Mouse (Mus musculus) liver, adult 2 months (tissue): ENCODE results near the gene 4930539E08Rik. TPM values are rescaled to one million over a fixed set of nuclear protein-coding genes. Genes with fewer than 3 reads are reported as not detected.

ENCODE experiments used
- DNase-seq: peaks from one replicate; pipeline ENCODE4 v3.0.0-alpha.2; 2011; ENCODE audit warnings: low read depth, low spot score; ENCODE audit errors: extremely low read depth
- H3K27ac ChIP-seq: fragments of 200-500 bp; replicated peaks from 2 replicates; pipeline ENCODE4 v1.5.1; 2012; ENCODE audit warnings: low read depth, mild to moderate bottlenecking, control low read depth, inconsistent platforms, low read length; ENCODE audit not compliant: insufficient read depth
- H3K27me3 ChIP-seq: fragments of 200-500 bp; 2 replicates; pipeline ENCODE4 v1.6.1; 2012; ENCODE audit warnings: mild to moderate bottlenecking, moderate library complexity, low read length, inconsistent platforms; ENCODE audit not compliant: control insufficient read depth, insufficient read depth
- H3K36me3 ChIP-seq: fragments of 200-500 bp; 2 replicates; pipeline ENCODE4 v1.6.1; 2012; ENCODE audit warnings: low read length, inconsistent platforms; ENCODE audit not compliant: control insufficient read depth, insufficient read depth
- H3K4me1 ChIP-seq: fragments of 200-500 bp; 2 replicates; pipeline ENCODE4 v1.6.1; 2011; ENCODE audit warnings: low read length; ENCODE audit not compliant: control insufficient read depth, insufficient read depth
- H3K4me3 ChIP-seq: fragments of 200-500 bp; 2 replicates; pipeline ENCODE4 v1.5.1; 2011; ENCODE audit warnings: low read depth, mild to moderate bottlenecking, control low read depth, low read length, moderate library complexity; ENCODE audit not compliant: insufficient read depth
- H3K79me2 ChIP-seq: fragments of 200-500 bp; 2 replicates; pipeline ENCODE4 v1.6.1; 2012; ENCODE audit warnings: inconsistent platforms, mild to moderate bottlenecking, low read length, moderate library complexity; ENCODE audit not compliant: control insufficient read depth, insufficient read depth
- H3K9ac ChIP-seq: fragments of 200-500 bp; 2 replicates; pipeline ENCODE4 v1.6.1; 2012; ENCODE audit warnings: low read depth, mild to moderate bottlenecking, control low read depth, inconsistent platforms, low read length
- CTCF ChIP-seq: fragments of 200-500 bp; IDR thresholded peaks from 2 replicates; pipeline ENCODE4 v1.5.1; 2011; ENCODE audit warnings: low read depth, low read length, control low read depth
- POLR2A ChIP-seq: fragments of 200-500 bp; IDR thresholded peaks from 2 replicates; pipeline ENCODE4 v1.6.1; 2011; ENCODE audit warnings: low read length, control low read depth; ENCODE audit not compliant: insufficient read depth; ENCODE audit errors: extremely low read depth
- WGBS: fragments of 180-500 bp; shearing (Covaris S2); methylation state at CpG from one replicate; pipeline ENCODE4 v1.1.7; 2018; 5-methylcytosine and 5-hydroxymethylcytosine counted together
- polyA plus RNA-seq: library from polyadenylated mRNA; depleted of rRNA; stranded (reverse); fragments of >200 nt; gene quantifications from 2 replicates; pipeline ENCODE4 v1.2.3, GENCODE M21; 2012
- total RNA-seq: library from RNA; depleted of rRNA; stranded (reverse); fragments of >200 nt; gene quantifications from 2 replicates; pipeline ENCODE4 v1.2.3, GENCODE M21; 2014

The 4930539E08Rik gene
- total and polyA plus RNA-seq, 2 experiments: 0.09 to 0.10 TPM

DNA sequence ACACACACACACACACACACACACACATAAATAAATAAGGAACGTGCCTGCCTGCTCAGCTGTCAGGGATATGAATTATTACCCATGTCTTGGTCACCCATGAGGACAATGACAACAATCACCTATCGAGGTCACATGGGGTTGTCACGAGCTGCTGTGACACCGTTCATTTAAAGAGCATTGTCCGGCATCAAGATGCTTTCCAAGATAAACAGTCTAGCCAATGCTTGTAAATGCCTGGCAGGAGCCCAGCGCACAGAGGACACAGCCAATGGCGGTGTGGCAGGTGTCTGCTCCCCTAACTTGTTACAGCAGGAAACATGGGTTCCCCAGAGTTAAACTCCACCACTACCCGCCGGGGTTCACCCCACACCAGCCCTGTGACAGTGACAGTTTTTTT, 12.9 kb upstream of the 4930539E08Rik start:
- H3K9ac ChIP-seq: no peak overlapping the region
- H3K79me2 ChIP-seq: no peaks in the 10 kb centered on the region
- peak; percentile 69 for DNase-seq
- no peaks in the 10 kb centered on the region for H3K36me3 ChIP-seq
- TF ChIP-seq CTCF (no peak), POLR2A (no peak)
- H3K27ac ChIP-seq: no peak overlapping the region
- WGBS: 31% methylated on average over 9 of the region's 9 CpGs
- no peak overlapping the region for H3K4me3 ChIP-seq
- H3K27me3 ChIP-seq: no peaks in the 10 kb centered on the region
- H3K4me1 ChIP-seq: peaks cover 4% of the 10 kb centered on the region; the same call in 1 of the 2 replicates

DNA sequence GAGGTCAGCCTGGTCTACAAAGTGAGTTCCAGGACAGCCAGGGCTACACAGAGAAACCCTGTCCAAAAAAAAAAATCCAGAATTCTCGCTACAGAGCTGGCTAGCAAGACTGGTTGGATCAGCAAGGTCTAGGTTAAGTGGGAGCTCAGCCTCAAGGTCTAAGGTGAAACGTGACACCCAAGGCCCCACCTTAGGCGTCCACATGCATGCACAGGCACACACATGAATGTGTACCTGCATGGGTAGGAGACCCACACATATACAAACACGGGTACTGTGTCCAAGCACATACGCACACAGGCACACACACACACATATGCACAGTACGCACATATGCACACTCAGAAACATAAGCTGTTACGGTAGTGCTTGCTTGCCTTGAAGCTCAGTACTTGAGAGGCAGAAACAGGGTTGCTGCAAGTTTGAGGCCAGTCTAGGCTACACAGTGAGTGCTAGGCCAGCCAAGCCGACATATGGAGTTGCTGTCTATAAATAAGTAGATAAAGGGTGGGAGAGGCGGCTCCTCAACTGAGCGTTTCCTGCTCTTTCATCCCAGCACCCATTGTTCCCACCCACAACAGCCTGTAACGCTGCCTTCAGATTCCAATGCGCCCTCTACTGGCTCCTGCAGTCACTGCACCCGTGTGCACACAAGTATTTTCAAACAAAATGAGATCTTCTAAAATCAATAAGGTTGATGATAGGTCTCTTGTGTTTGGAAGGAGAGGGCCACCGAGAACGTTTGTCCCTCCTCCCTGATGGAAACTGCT, 11.9 kb upstream of the 4930539E08Rik start:
- DNase-seq: peak; percentile 65
- Histone ChIP-seq H3K4me3 (no peak overlapping the region), H3K79me2 (no peaks in the 10 kb centered on the region), H3K27me3 (no peaks in the 10 kb centered on the region), H3K9ac (no peak overlapping the region), H3K27ac (no peak overlapping the region), H3K36me3 (no peaks in the 10 kb centered on the region), H3K4me1 (peaks cover 4% of the 10 kb centered on the region; the same call in 1 of the 2 replicates)
- TF ChIP-seq CTCF: peak; percentile 90
- no peak for TF ChIP-seq POLR2A
- 50% methylated on average over 15 of the region's 15 CpGs for WGBS

DNA sequence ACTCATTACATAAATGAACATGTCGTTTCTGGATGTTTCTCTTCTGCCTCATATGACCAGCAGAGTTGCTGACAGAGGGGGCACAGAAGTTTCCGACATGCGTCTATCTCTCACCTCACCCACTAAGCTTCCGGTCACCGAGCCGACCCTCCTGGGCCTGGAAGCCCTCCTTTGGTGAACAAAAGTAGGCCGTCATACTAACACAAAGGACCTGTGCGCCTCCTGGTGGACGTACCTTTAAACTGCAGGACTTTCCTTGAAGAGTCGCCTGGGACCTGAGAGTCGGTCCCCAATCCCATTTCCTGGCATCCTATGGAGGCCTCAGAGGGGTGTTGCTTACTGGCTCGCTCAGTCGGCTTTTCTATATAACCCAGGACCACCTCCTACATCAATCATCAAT, 11.3 kb upstream of the 4930539E08Rik start:
- no peak for TF ChIP-seq POLR2A
- TF ChIP-seq CTCF: peak; percentile 78
- WGBS: 13% methylated on average over 13 of the region's 13 CpGs
- H3K4me1 ChIP-seq: peaks cover 4% of the 10 kb centered on the region; the same call in 1 of the 2 replicates
- no peak overlapping the region for H3K9ac ChIP-seq
- no peak overlapping the region for H3K4me3 ChIP-seq
- H3K36me3 ChIP-seq: no peaks in the 10 kb centered on the region
- peak; percentile 50 for DNase-seq
- no peaks in the 10 kb centered on the region for H3K27me3 ChIP-seq
- no peak overlapping the region for H3K27ac ChIP-seq
- H3K79me2 ChIP-seq: no peaks in the 10 kb centered on the region

DNA sequence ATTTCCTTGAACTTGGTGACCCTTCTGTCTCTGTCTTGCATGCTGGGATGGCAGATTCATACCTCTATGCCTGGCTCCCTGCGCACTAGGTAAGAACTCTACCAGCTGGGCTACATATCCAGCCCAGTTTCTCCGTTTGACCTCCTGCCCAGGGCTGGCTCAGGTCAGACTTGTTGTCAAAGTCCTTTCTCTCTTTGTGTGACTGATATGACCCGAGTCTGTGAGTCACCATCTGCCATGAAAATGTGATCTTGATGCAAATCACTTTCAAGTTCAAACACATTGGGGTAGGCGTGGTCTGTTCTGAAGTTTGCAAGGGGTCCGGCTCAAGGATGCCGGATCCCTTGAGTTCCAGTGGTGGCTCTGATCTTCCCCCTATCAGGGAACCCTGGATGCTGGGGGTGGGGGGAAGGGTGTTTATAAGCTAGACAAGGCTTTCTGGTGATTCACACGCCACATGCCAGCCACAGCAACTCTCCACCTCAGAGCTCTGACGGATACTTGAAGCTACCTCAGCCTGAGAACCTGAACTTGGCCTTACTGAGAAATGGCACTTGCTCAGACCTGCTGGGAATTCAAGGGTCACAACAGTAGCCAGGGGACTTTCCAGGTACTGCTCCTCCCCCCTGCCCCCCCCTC, 10.0 kb upstream of the 4930539E08Rik start:
- 77% methylated on average over 8 of the region's 8 CpGs for WGBS
- no peaks in the 10 kb centered on the region for H3K27me3 ChIP-seq
- no peak overlapping the region for H3K9ac ChIP-seq
- H3K4me3 ChIP-seq: no peak overlapping the region
- no peak overlapping the region for H3K27ac ChIP-seq
- no peaks in the 10 kb centered on the region for H3K79me2 ChIP-seq
- DNase-seq: peak; percentile 63
- H3K4me1 ChIP-seq: peaks cover under 1% of the 10 kb centered on the region; the same call in 1 of the 2 replicates
- TF ChIP-seq CTCF (no peak), POLR2A (no peak)
- H3K36me3 ChIP-seq: no peaks in the 10 kb centered on the region

DNA sequence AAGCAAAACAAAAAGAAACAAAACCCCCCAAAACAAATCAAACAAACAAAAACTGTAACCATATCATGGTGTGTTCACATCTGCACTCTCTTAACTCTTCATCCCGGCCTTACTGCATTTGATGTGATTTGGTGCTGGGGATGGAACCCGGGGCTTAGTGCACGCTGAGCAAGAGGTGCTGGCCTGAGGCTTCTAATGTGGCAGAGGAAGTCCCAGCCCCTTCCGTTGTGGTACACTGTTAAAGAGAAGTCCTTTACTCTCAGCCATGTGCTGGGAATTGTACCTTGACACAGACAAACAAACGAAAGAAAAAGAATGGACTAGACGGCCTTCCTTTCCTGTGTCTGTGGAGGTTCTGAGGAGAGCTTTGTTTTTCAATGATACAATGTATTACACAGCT, 7.0 kb upstream of the 4930539E08Rik start:
- Histone ChIP-seq H3K27me3 (no peaks in the 10 kb centered on the region), H3K79me2 (no peaks in the 10 kb centered on the region), H3K9ac (no peak overlapping the region), H3K27ac (no peak overlapping the region), H3K4me1 (no peaks in the 10 kb centered on the region), H3K36me3 (no peaks in the 10 kb centered on the region), H3K4me3 (no peak overlapping the region)
- DNase-seq: no peak
- TF ChIP-seq CTCF: no peak
- no peak for TF ChIP-seq POLR2A
- WGBS: 73% methylated on average over 6 of the region's 6 CpGs

- TF ChIP-seq POLR2A (no peak), CTCF (no peak)
- no peaks in the 10 kb centered on the region for H3K36me3 ChIP-seq
- no peaks in the 10 kb centered on the region for H3K79me2 ChIP-seq
- H3K27me3 ChIP-seq: no peaks in the 10 kb centered on the region
- no peak overlapping the region for H3K9ac ChIP-seq
- DNase-seq: no peak
- H3K27ac ChIP-seq: no peak overlapping the region
- no peaks in the 10 kb centered on the region for H3K4me1 ChIP-seq
- 78% methylated on average over 8 of the region's 8 CpGs for WGBS
- H3K4me3 ChIP-seq: no peak overlapping the region; the same call in 1 of the 2 replicates
Measured at GRCm38 (mm10) chr17:28921086-28921485, 6.0 kb upstream of the 4930539E08Rik start.
